Mouse (Mus musculus) left cerebral cortex, postnatal 4 days (tissue): ENCODE results near the gene Hpse2. TPM values are rescaled to one million over a fixed set of nuclear protein-coding genes. Genes with fewer than 3 reads are reported as not detected.

Source experiments
- DNase-seq: peaks from one replicate; pipeline ENCODE4 v3.0.0-alpha.2; 2022
- intact Hi-C: fragments of 180-260 bp; cut with DNase I; formaldehyde crosslinking; loops from one replicate; pipeline ENCODE4 v1.15.1; 2025
- total RNA-seq, 2 experiments: library from RNA; stranded (reverse); gene quantifications; 2 replicates each; pipeline ENCODE4 v1.2.3; 2021

Hpse2 gene
- total RNA-seq, 2 experiments from 2014 or later: 1.0 to 1.1 TPM

- no peak for DNase-seq
- intact Hi-C loops: no loop called here
These were observed 212.7 kb downstream of the Hpse2 start for GRCm38 (mm10) chr19:43175437-43175965.

GRCm38 (mm10) chr19:43174812-43175211, 213.3 kb downstream of the Hpse2 start:
- intact Hi-C loops: no loop called here

GRCm38 (mm10) chr19:43156085-43156484, 232.1 kb downstream of the Hpse2 start:
- DNase-seq: no peak

More at GRCm38 (mm10) chr19:43174812-43175211, 213.3 kb downstream of the Hpse2 start:
- DNase-seq: no peak

GRCm38 (mm10) chr19:43155582-43155981, 232.6 kb downstream of the Hpse2 start:
- DNase-seq: no peak
- intact Hi-C loops: no loop called here

More at GRCm38 (mm10) chr19:43156085-43156484, 232.1 kb downstream of the Hpse2 start:
- intact Hi-C loops: no loop called here

GRCm38 (mm10) chr19:43147901-43148300, 240.3 kb downstream of the Hpse2 start:
- DNase-seq: no peak
- intact Hi-C loops: no loop called here

- intact Hi-C loops: no loop called here
- no peak for DNase-seq
These were observed 241.3 kb downstream of the Hpse2 start for GRCm38 (mm10) chr19:43146820-43147219.

GRCm38 (mm10) chr19:43141646-43142045, 246.5 kb downstream of the Hpse2 start:
- intact Hi-C loops: no loop called here
- no peak for DNase-seq

- DNase-seq: no peak
- intact Hi-C loops: no loop called here
These were observed 278.4 kb downstream of the Hpse2 start for GRCm38 (mm10) chr19:43109796-43110195.

GRCm38 (mm10) chr19:43096915-43097314, 291.2 kb downstream of the Hpse2 start:
- DNase-seq: no peak
- intact Hi-C loops: no loop called here

GRCm38 (mm10) chr19:43087216-43087615, 300.9 kb downstream of the Hpse2 start:
- intact Hi-C loops: no loop called here
- no peak for DNase-seq

GRCm38 (mm10) chr19:43064155-43064554, 324.0 kb downstream of the Hpse2 start:
- intact Hi-C loops: no loop called here
- DNase-seq: no peak

GRCm38 (mm10) chr19:43044506-43044905, 343.6 kb downstream of the Hpse2 start:
- peak; percentile 13 for DNase-seq

GRCm38 (mm10) chr19:43042721-43043120, 345.4 kb downstream of the Hpse2 start:
- DNase-seq: no peak
- intact Hi-C loops: no loop called here

More at GRCm38 (mm10) chr19:43044506-43044905, 343.6 kb downstream of the Hpse2 start:
- intact Hi-C loops: no loop called here

- intact Hi-C loops: no loop called here
- DNase-seq: no peak
These were observed 345.9 kb downstream of the Hpse2 start for GRCm38 (mm10) chr19:43042211-43042610.

- DNase-seq: no peak
- intact Hi-C loops: no loop called here
These were observed 351.8 kb downstream of the Hpse2 start for GRCm38 (mm10) chr19:43036381-43036780.

- intact Hi-C loops: loop anchor here (10.0 kb wide), 2 partner anchors 233 to 367 kb away; no protein-coding TSS in a partner anchor
These were observed 360.9 kb downstream of the Hpse2 start for GRCm38 (mm10) chr19:43027305-43027704.

GRCm38 (mm10) chr19:43022611-43023173, 365.5 kb downstream of the Hpse2 start:
- intact Hi-C loops: loop anchor here (10.0 kb wide), 2 partner anchors 228 to 372 kb away; no protein-coding TSS in a partner anchor
- DNase-seq: no peak

More at GRCm38 (mm10) chr19:43027305-43027704, 360.9 kb downstream of the Hpse2 start:
- peak; percentile 62 for DNase-seq

GRCm38 (mm10) chr19:43018792-43019191, 369.4 kb downstream of the Hpse2 start:
- DNase-seq: no peak
- intact Hi-C loops: no loop called here

- DNase-seq: no peak
- intact Hi-C loops: no loop called here
These were observed 391.7 kb downstream of the Hpse2 start for GRCm38 (mm10) chr19:42996406-42996805.

- no peak for DNase-seq
- intact Hi-C loops: no loop called here
These were observed 399.3 kb downstream of the Hpse2 start for GRCm38 (mm10) chr19:42988833-42989232.

- DNase-seq: no peak
- intact Hi-C loops: no loop called here
These were observed 401.8 kb downstream of the Hpse2 start for GRCm38 (mm10) chr19:42986315-42986701.
